Mouse (Mus musculus) ovary, postnatal 10 days (tissue): ENCODE measurements around the gene Prom1.
"Not testable (repeated sequence)": the region's sequence is repeated elsewhere in the genome, so short reads cannot be mapped to it uniquely, and the experiment has no call there.

Experiments
- DNase-seq: peaks from one replicate; pipeline ENCODE4 v3.0.0; 2022; ENCODE audit warnings: low spot score

The Prom1 gene

GRCm38 (mm10) chr5:44101231-44102110 lies at the start of gene Prom1:
Gene Prom1 (minus strand): TSS chr5:44102032.
- peak; percentile 13 for DNase-seq

GRCm38 (mm10) chr5:44147732-44148131 lies 45.9 kb upstream of the Prom1 start:
- DNase-seq: no peak

- no peak for DNase-seq
Measured at GRCm38 (mm10) chr5:44146437-44147332, 44.9 kb upstream of the Prom1 start.

- no peak for DNase-seq
Measured at GRCm38 (mm10) chr5:44143467-44144235, 41.8 kb upstream of the Prom1 start.

- DNase-seq: no peak
Measured at GRCm38 (mm10) chr5:44127487-44127886, 25.7 kb upstream of the Prom1 start.

GRCm38 (mm10) chr5:44126574-44126973 lies 24.7 kb upstream of the Prom1 start:
- DNase-seq: not testable (repeated sequence)

GRCm38 (mm10) chr5:44121390-44121789 lies 19.6 kb upstream of the Prom1 start:
- DNase-seq: no peak

GRCm38 (mm10) chr5:44113138-44113537 lies 11.3 kb upstream of the Prom1 start:
- DNase-seq: no peak

- no peak for DNase-seq
Measured at GRCm38 (mm10) chr5:44109121-44109520, 7.3 kb upstream of the Prom1 start.

- DNase-seq: no peak
Measured at GRCm38 (mm10) chr5:44108125-44108524, 6.3 kb upstream of the Prom1 start.

- DNase-seq: no peak
Measured at GRCm38 (mm10) chr5:44105192-44105591, 3.4 kb upstream of the Prom1 start.

GRCm38 (mm10) chr5:44104686-44105085 lies 2.9 kb upstream of the Prom1 start:
- no peak for DNase-seq

- DNase-seq: no peak
Measured at GRCm38 (mm10) chr5:44104120-44104519, 2.3 kb upstream of the Prom1 start.

GRCm38 (mm10) chr5:44103121-44103520 lies 1.3 kb upstream of the Prom1 start:
- no peak for DNase-seq

GRCm38 (mm10) chr5:44100544-44101230 lies 1.1 kb downstream of the Prom1 start:
- peak; percentile 15 for DNase-seq

GRCm38 (mm10) chr5:44100187-44100543 lies 1.7 kb downstream of the Prom1 start:
- no peak for DNase-seq

GRCm38 (mm10) chr5:44096996-44097395 lies 4.8 kb downstream of the Prom1 start:
- no peak for DNase-seq

- no peak for DNase-seq
Measured at GRCm38 (mm10) chr5:44096106-44096505, 5.7 kb downstream of the Prom1 start.

- DNase-seq: no peak
Measured at GRCm38 (mm10) chr5:44095697-44096096, 6.1 kb downstream of the Prom1 start.

- DNase-seq: no peak
Measured at GRCm38 (mm10) chr5:44087034-44087433, 14.8 kb downstream of the Prom1 start.

GRCm38 (mm10) chr5:44085871-44086270 lies 16.0 kb downstream of the Prom1 start:
- no peak for DNase-seq

- no peak for DNase-seq
Measured at GRCm38 (mm10) chr5:44081108-44081507, 20.7 kb downstream of the Prom1 start.
